Comparison of ENCODE assay signal across 28 mouse cellular contexts in the genomic region with DNA sequence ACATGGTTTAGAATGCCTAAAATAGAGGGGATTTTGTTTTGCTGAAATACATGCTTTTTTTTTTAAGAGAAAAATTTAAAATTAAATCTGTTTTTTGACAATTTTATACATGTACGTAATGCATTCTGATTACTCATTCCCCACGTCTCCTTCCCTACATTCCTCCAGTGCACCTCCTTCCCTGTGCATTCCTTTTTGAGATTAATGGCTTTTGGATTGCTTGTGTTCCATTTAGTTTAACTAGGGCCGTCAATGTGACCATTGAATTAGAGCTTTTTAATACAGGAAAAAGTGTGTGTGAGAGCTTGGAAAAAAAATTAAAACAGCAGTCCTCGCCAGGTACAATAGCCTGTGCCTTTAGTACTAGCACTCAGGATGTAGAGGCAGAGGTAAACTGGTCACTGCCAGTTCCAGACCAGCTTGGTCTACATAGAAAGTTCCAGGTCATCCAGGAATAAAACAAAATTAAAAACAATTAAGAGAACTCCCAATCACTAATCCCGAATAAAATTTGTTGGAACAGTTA. TPM values are rescaled to one million over a fixed set of nuclear protein-coding genes. Genes with fewer than 3 reads are reported as not detected.
DNase-seq lines count a peak whose midpoint lies in the region; ATAC-seq and TF ChIP-seq lines count a peak whose summit lies in the region.
"Had no signal": no experiment of that assay in that cellular context is flagged by ENCODE, and none has a peak within 500 bp of the region (broad histone marks: within the 10 kb centered on the region; RNA-seq: fewer than 3 reads in every experiment).

No protein-coding gene starts in this region.

- H3K36me3 ChIP-seq in heart, adult 2 months (ENCODE audit: control insufficient read depth, insufficient read depth, low read length): 0 out of 2 replicates have a peak, but pooled peaks cover 2% of the 10 kb centered on the region
- no peaks in the 10 kb centered on the region for H3K36me3 ChIP-seq in kidney, adult 2 months (ENCODE audit: control insufficient read depth, insufficient read depth, low read length)
- peaks cover 9% of the 10 kb centered on the region; the same call in 1 of the 2 replicates for H3K36me3 ChIP-seq in kidney, embryonic 15.5 days
- H3K36me3 ChIP-seq in kidney, postnatal 0 days (ENCODE audit: insufficient read depth, low read length): no peaks in the 10 kb centered on the region

- no peak for TF ChIP-seq POLR2A in heart, adult 2 months (IDR thresholded peaks at IDR 0.05; ENCODE audit: insufficient read depth, low read depth, low read length)
- no peak for TF ChIP-seq POLR2A in kidney, adult 2 months (IDR thresholded peaks at IDR 0.05; ENCODE audit: low read depth, low read length)

- TF ChIP-seq EP300 in heart, adult 2 months (IDR thresholded peaks at IDR 0.05; ENCODE audit: insufficient read depth, low read depth, low read length): no peak

- H3K4me3 ChIP-seq in heart, adult 2 months: no peak overlapping the region
- no peak overlapping the region for H3K4me3 ChIP-seq in kidney, adult 2 months (ENCODE audit: insufficient read depth, low read depth, low read length)
- no peak overlapping the region for H3K4me3 ChIP-seq in kidney, embryonic 15.5 days (replicated peaks)
- no peak overlapping the region for H3K4me3 ChIP-seq in kidney, postnatal 0 days (replicated peaks; ENCODE audit: low read depth, low read length)
- H3K4me3 ChIP-seq: embryonic facial prominence, embryonic 13.5 days; embryonic facial prominence, embryonic 15.5 days; erythroblast, embryonic 14.5 days; forebrain, embryonic 10.5 days; forebrain, embryonic 12.5 days had no signal

- peak; percentile 44 for DNase-seq in heart, adult 11 months
- DNase-seq in heart, adult 2 months: no peak
- DNase-seq in kidney, adult 2 months: peak; percentile 61
- DNase-seq in kidney, postnatal 10 days: no peak
- no peak for DNase-seq in kidney, adult 18-20 months
- DNase-seq in kidney, postnatal 0 days (ENCODE audit: low spot score): peak; percentile 57
- DNase-seq in kidney, postnatal 4 days: no peak
- DNase-seq: adrenal gland, adult 2 months; adrenal gland, postnatal 10 days; adrenal gland, postnatal 25 days; B cell, adult 2 months; cerebellum, adult 11 months; cerebellum, adult 18-20 months; cerebellum, adult 8-10 months; cerebellum, adult 9-11 months; cerebellum, postnatal 14 days; cerebellum, postnatal 36 days; embryo, embryonic 11 days had no signal

- no peaks in the 10 kb centered on the region for H3K27me3 ChIP-seq in heart, adult 2 months (ENCODE audit: control insufficient read depth, insufficient read depth, low read length)
- H3K27me3 ChIP-seq in kidney, adult 2 months (replicated peaks; ENCODE audit: control insufficient read depth, insufficient read depth, low read length): no peaks in the 10 kb centered on the region
- no peaks in the 10 kb centered on the region for H3K27me3 ChIP-seq in kidney, embryonic 15.5 days
- no peaks in the 10 kb centered on the region for H3K27me3 ChIP-seq in kidney, postnatal 0 days (ENCODE audit: insufficient read depth, low read length)
- H3K27me3 ChIP-seq: CH12.LX; embryonic facial prominence, embryonic 13.5 days; embryonic facial prominence, embryonic 15.5 days; forebrain, embryonic 12.5 days had no signal

- peaks cover 3% of the 10 kb centered on the region for H3K79me2 ChIP-seq in heart, adult 2 months (replicated peaks; ENCODE audit: control insufficient read depth, insufficient read depth, low read length)

- H3K9ac ChIP-seq in heart, adult 2 months (ENCODE audit: low read depth, low read length): no peak overlapping the region
- H3K9ac ChIP-seq in kidney, embryonic 15.5 days: no peak overlapping the region
- no peak overlapping the region for H3K9ac ChIP-seq in kidney, postnatal 0 days (ENCODE audit: low read depth, low read length)
- H3K9ac ChIP-seq: embryonic facial prominence, embryonic 13.5 days; embryonic facial prominence, embryonic 15.5 days; forebrain, embryonic 12.5 days had no signal

- 88% methylated on average over 5 of the region's 5 CpGs for WGBS in heart, adult 2 months
- WGBS in kidney, adult 2 months: 42% methylated on average over 5 of the region's 5 CpGs
- WGBS in kidney, embryonic 15.5 days: 55% methylated on average over 5 of the region's 5 CpGs
- 41% methylated on average over 5 of the region's 5 CpGs for WGBS in kidney, postnatal 0 days

- H3K4me1 ChIP-seq in heart, adult 2 months (ENCODE audit: control insufficient read depth, insufficient read depth, low read length): no peaks in the 10 kb centered on the region
- H3K4me1 ChIP-seq in kidney, adult 2 months (ENCODE audit: control insufficient read depth, insufficient read depth, low read length): peaks cover 6% of the 10 kb centered on the region; the same call in 1 of the 2 replicates
- H3K4me1 ChIP-seq in kidney, embryonic 15.5 days: no peaks in the 10 kb centered on the region
- no peaks in the 10 kb centered on the region for H3K4me1 ChIP-seq in kidney, postnatal 0 days (replicated peaks; ENCODE audit: insufficient read depth, low read length)
- H3K4me1 ChIP-seq: embryonic facial prominence, embryonic 13.5 days; forebrain, embryonic 12.5 days had no signal

- H3K9me3 ChIP-seq in kidney, embryonic 15.5 days (replicated peaks): no peaks in the 10 kb centered on the region
- no peaks in the 10 kb centered on the region for H3K9me3 ChIP-seq in kidney, postnatal 0 days (replicated peaks; ENCODE audit: low read length)
- H3K9me3 ChIP-seq: embryonic facial prominence, embryonic 13.5 days; embryonic facial prominence, embryonic 15.5 days; forebrain, embryonic 12.5 days; G1E had no signal

- ATAC-seq in kidney, embryonic 15.5 days (replicated peaks; ENCODE audit: low FRiP score): peak; percentile 56; the same call in 1 of the 2 replicates
- no peak for ATAC-seq in kidney, postnatal 0 days (replicated peaks; ENCODE audit: low FRiP score, low read depth)
- ATAC-seq: CD4-positive, CD25-positive, alpha-beta regulatory T cell, adult 4 months; forebrain, embryonic 14.5 days had no signal

- H3K27ac ChIP-seq in heart, adult 2 months: no peak overlapping the region
- H3K27ac ChIP-seq in kidney, adult 2 months (ENCODE audit: insufficient read depth, low read depth, low read length): no peak overlapping the region
- peak overlapping the region; percentile 58; the same call in 1 of the 2 replicates for H3K27ac ChIP-seq in kidney, embryonic 15.5 days
- H3K27ac ChIP-seq in kidney, postnatal 0 days: no peak overlapping the region
- H3K27ac ChIP-seq: embryonic facial prominence, embryonic 13.5 days; embryonic facial prominence, embryonic 15.5 days; forebrain, embryonic 10.5 days; forebrain, embryonic 12.5 days had no signal

- no peak overlapping the region for H3K4me2 ChIP-seq in kidney, embryonic 15.5 days
- no peak overlapping the region for H3K4me2 ChIP-seq in kidney, postnatal 0 days (ENCODE audit: low read length)
- H3K4me2 ChIP-seq: embryonic facial prominence, embryonic 13.5 days; embryonic facial prominence, embryonic 15.5 days; forebrain, embryonic 12.5 days had no signal

- TF ChIP-seq CTCF in heart, adult 2 months (IDR thresholded peaks at IDR 0.05): no peak
- no peak for TF ChIP-seq CTCF in kidney, adult 2 months (conservative IDR thresholded peaks at IDR 0.05; ENCODE audit: insufficient read depth, insufficient read length, low read depth, low read length)
- TF ChIP-seq CTCF in kidney, postnatal 0 days (IDR thresholded peaks at IDR 0.05; ENCODE audit: low read depth): no peak

- intact Hi-C loops in heart, adult 2 months (cut with DNase I): no loop called here

RNA-seq across cellular contexts. Expression of a gene that starts 17.0 kb away (rescaled TPM):
- total RNA-seq in heart, adult 2 months (2021): 10 to 100 TPM; 26.0 to 27.2 TPM
- polyA plus RNA-seq in heart, adult 2 months (2012; rRNA removed): 2.9 and 6.6 TPM in 2 replicates
- 4.1 and 4.9 TPM in 2 replicates for polyA plus RNA-seq in kidney, adult 2 months (2012; rRNA removed)
- 26.9 and 27.9 TPM in 2 replicates for polyA plus RNA-seq in kidney, embryonic 15.5 days (2015; fragmentation: Nextera tagmentation; extraction: Ambion mirVana)
- polyA plus RNA-seq in kidney, postnatal 0 days (2015; fragmentation: Nextera tagmentation; extraction: Ambion mirVana): 24.2 and 25.1 TPM in 2 replicates

Comparison
In these comparisons a context has a peak if more than half of its experiments do, and no peak if none do; other contexts are left out.
1. DNase-seq: peak in heart, adult 11 months (single experiment), kidney, adult 2 months (single experiment) and kidney, postnatal 0 days (single experiment); none in heart, adult 2 months (0 of 2), kidney, postnatal 10 days (single experiment), kidney, adult 18-20 months (single experiment) and kidney, postnatal 4 days (0 of 2).